Mouse (Mus musculus) adrenal gland, adult (tissue): ENCODE results near the gene Gm9945.

Source experiments
- DNase-seq, 2 experiments: peaks; one replicate each; pipeline ENCODE4 v3.0.0; 2022 to 2023; ENCODE audit warnings: low spot score in 1 of 2; ENCODE audit not compliant: inconsistent age in 2 of 2

Gm9945 gene

DNA sequence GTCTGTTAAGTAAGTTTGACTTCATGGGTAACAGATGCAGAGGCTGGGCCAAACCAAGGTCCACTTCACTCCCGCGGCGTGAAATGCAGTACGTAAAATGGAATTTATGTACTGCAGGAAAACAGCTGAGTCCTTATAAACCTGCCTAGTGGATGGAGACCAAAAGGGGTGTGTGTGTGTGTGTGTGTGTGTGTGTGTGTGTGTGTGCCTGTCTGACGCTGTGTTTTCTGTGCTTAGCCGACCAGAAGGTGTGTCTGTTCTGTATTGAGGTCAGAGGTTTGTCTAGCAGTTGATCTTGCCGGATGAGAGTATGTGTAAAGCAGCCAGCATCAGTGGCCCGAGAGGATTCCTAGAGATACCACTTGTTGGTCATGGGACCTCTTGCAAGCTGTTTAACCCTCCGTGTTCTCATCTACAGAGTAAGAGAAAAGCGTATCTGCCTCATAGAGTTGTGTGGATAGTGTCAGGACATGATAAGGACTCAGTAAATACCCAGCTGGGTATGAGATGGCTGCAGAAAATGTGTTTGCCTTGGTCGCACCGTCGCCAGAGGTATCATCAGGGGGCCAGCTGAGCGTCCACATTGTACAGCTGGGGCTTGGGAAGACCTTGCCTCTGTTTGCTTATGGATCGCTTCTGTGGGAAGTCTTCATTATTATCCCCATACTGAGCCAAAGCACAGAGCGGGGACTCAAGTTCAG is 41.3 kb downstream of the Gm9945 start:
- peak in 1 of 2 experiments; percentile 37 for DNase-seq

DNA sequence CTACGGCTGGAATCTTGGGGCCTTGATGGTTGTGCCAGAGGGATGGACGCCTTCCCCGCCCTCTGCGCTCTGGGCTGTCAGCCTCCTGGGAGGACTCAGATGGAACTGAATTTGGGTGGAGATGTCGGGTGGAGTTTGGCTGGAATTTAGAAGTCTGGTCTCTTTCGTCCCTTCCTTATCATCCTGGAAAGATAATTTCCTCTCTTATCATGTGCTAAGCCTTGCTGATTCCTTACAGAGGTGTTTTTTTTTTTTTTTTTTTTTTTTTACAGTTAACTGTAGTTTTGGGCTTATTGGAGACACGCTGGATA is 41.8 kb downstream of the Gm9945 start:
- no peak for DNase-seq

DNA sequence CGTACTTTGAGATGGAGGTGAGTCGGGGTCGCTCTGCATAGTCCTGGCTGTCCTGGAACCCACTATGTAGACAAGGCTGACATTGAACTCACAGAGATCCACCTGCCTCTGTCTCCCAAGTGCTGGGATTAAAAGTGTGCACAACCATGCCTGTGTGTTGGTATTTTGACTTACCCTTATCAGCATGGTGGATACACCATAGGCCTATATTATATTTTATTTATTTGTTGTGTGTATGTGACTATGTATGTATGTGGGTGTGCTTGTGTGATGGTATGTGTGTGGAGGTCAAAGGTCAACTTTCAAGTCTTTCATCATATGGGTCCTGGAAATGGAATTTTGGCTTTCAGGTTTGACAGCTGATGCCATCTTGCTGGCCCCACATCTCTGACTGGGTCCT is 42.4 kb downstream of the Gm9945 start:
- no peak for DNase-seq

DNA sequence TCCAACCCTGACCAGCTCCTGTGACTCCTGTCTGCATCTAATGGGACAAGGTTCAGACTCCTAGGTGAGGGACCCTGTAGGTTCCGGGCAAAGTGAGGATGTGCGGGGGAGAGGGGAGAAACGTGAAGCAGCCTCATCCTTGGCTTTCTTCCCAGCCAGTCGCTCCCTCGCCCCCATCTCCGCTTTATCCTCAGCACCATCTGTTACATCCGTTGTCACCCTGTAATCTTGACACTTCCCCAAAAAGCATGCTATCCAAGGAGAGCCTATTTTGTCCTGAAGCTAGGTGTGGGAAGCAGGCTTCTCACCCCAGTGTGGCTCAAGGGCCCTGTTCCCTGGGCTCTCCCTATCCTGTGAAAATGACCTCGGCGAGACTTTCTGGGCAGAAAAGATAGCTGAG is 43.0 kb downstream of the Gm9945 start:
- no peak for DNase-seq

DNA sequence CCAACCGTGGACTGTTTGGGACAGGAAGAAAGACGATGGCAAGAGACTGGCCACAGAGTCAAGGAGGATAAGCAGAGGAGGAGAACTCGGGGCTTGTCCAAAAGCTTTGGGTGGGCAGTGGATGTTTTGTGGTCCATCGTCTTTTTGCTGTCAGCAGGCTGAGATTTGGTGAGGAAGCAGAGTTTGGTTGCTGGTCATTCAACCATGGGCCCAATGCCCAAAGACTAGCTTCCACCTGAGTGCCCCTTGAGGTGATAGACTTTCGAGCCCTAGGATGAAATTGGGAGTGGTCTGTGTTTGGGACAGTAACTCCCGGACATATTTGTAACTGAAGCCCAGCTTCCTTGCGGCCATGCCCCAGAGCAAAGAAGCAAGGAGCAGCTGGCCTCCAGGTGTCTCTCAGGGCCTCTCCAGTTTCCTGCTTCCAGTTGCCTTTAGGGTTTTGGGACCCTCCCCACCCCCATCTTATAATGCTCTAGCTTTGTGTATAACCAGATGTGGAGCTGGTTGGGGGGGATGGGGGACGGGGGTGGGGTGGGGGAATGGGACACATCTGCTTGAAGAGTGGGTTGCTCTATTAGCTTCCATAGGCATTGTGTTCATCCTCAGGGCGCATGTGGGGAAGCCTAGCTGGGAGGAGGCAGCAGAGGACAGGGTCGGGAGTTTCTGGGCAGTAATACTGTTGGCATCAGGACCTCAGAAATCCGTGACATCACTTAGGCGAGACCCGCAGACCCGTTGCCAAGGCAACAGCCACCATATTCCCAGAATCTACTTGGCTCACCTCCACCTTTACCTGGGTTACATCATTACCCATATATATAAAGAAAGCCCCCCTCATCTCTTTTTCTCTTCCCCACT is 43.8 kb downstream of the Gm9945 start:
- DNase-seq, result no peak

DNA sequence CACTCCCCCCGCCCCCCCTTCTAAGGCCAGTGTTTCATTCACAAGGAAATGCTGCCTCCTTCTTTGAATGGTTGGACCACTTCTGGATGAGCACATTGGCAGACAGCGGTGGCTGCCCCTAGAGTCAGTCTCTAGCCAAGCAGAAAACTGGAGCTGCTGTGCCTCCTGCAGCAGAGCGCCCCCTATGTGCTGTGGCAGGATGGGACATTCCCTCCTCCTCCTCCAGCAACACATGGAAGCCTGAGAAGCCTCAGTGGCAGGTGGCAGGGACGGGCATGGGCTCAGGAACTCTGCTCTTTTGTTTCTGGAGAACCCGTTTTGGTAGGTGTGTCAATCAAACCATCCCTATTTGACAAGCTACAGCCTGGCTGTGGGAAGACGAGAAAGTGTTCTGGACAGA is 44.9 kb downstream of the Gm9945 start:
- peak in 1 of 2 experiments; percentile 54 for DNase-seq

DNA sequence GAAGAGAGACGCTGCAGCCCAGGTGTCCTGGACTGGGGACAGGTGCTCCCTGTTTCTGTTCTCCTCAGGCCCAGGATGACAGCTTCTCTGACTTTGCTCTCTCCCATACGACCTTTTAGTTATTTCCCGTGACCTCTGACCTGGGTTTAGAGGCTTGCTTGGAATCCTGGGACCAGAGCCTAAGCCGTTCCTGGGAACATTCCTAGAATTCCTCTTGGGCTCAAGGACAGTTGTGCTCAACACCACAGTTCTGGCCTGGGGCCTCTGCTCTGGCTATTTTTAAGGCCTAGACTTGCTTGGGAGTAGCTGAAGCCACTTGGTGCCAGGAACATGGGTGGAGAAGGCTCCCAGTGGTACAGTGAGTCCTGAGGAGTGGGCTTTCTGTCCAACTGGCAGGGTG is 45.5 kb downstream of the Gm9945 start:
- peak in 1 of 2 experiments; percentile 59 for DNase-seq

DNA sequence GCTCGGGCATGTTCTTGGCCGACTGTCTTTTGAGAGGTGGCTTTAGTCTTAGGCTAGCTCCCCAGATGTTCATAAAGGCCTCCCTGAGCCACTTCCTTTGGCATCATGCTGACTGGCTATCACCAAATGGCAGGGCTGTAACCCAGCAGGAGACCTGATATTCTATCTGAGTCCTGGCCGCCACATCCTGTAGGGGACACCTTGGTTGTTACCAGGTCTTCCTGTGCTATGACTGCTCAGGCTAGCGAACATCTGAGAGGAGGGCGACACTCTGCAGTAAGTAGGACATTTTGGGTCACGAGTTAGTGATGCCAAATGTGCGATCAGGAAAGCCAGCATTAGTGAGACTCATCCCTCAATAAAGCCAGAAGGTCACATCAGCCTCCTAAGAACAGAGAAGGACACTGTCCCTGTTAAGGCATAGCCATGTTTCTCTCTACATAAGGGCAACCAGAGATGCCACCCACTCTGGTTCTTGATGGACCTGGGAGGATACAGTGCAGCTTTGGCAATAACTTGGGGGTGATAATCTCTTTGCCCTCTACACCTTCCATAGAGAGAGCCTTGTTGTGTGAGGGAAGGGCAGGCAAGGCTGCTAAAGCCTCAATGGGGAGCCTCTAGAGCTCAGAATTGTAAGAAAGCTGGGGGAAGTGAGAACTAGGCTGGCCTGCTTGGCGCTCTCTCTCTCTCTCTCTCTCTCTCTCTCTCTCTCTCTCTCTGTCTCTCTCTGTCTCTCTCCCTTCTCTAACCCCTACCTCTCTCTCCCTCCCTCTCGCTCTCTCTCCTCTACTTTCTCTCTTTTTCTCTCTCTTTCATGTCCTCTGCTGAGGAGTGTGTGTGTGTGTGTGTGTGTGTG is 48.7 kb downstream of the Gm9945 start:
- peak in 1 of 2 experiments; percentile 46 for DNase-seq

DNA sequence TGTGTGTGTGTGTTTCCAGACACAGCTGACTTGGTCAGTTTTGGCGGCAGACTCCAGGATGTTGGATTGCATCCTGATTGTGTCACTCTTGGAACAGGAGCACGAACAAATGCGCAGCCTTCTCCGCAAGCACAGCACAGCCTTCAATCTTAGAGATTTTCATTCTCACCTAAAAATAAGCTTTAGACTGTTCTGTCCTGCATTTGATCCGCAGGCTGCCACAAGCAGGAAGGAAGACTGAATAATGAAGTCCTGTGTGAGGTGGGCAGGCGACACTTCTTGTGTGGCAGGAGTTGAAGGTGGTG is 49.2 kb downstream of the Gm9945 start:
- DNase-seq, result peak in 1 of 2 experiments; percentile 74

DNA sequence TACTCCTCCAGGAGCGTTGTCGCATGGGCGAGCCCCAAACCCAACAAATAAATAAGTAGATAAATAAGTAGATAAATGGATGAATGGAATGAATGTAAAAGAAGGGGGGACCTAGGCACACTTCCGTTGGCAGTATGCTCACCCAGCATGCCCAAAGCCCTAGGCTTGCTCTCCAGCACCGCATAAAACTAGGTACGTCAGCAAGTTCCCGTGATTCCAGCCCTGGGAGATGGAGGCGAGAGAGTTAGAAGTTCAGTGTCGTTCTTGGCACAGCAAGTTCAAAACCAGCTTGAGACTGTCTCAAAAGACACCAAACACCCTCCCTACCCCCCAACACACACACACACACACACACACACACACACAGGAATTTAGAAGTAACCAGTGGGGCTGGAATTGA is 50.0 kb downstream of the Gm9945 start:
- DNase-seq, result no peak
